Mouse (Mus musculus) stomach, postnatal 0 days (tissue): ENCODE measurements at regions not wholly inside any gene's neighbourhood (a gene's known extent, or its start where the extent isn't known, plus 50 kb on each side); places are given as distances from the start of the nearest gene placed in this dataset.

Experiments used
- ATAC-seq: fragments of 200-750 bp; cut with Nextera tagmentation; 2 replicates; pipeline ENCODE4 v1.8.0; 2017; ENCODE audit not compliant: low FRiP score, low TSS enrichment
- DNase-seq: peaks from one replicate; pipeline ENCODE4 v3.0.0-alpha.2; 2016; ENCODE audit warnings: low spot score
- H3K27ac ChIP-seq: fragments of 300-500 bp; sonication (generic); replicated peaks from 2 replicates; pipeline ENCODE4 v1.5.1; 2014; ENCODE audit warnings: mild to moderate bottlenecking, control low read depth
- H3K27me3 ChIP-seq: fragments of 300-500 bp; sonication (generic); 2 replicates; pipeline ENCODE4 v1.6.1; 2014; ENCODE audit warnings: low read length; ENCODE audit not compliant: control insufficient read depth, insufficient read depth
- H3K36me3 ChIP-seq: fragments of 300-500 bp; sonication (generic); 2 replicates; pipeline ENCODE4 v1.6.1; 2014; ENCODE audit warnings: low read length, mixed read lengths; ENCODE audit not compliant: control insufficient read depth, insufficient read depth
- H3K4me1 ChIP-seq: fragments of 300-500 bp; sonication (generic); replicated peaks from 2 replicates; pipeline ENCODE4 v1.6.1; 2014; ENCODE audit warnings: antibody characterized with exemption; ENCODE audit not compliant: control insufficient read depth, insufficient read depth
- H3K4me2 ChIP-seq: fragments of 300-500 bp; sonication (generic); replicated peaks from 2 replicates; pipeline ENCODE4 v1.6.1; 2014; ENCODE audit warnings: low read depth, mild to moderate bottlenecking, control low read depth, moderate library complexity
- H3K4me3 ChIP-seq: fragments of 300-500 bp; sonication (generic); 2 replicates; pipeline ENCODE4 v1.5.1; 2014; ENCODE audit warnings: low read depth, low read length, control low read depth
- H3K9ac ChIP-seq: fragments of 300-500 bp; sonication (generic); 2 replicates; pipeline ENCODE4 v1.6.1; 2014; ENCODE audit warnings: mild to moderate bottlenecking, low read length, control low read depth, mixed read lengths
- H3K9me3 ChIP-seq: fragments of 300-500 bp; sonication (generic); 2 replicates; pipeline ENCODE4 v1.6.1; 2016; ENCODE audit warnings: low read length; ENCODE audit not compliant: control insufficient read depth
- CTCF ChIP-seq: IDR thresholded peaks from 2 replicates; pipeline ENCODE4 v1.5.1; 2016; ENCODE audit warnings: antibody characterized with exemption, low read depth, mild to moderate bottlenecking, moderate library complexity
- EP300 ChIP-seq: optimal IDR thresholded peaks from 2 replicates; pipeline ENCODE3; 2016; ENCODE audit warnings: antibody characterized with exemption
- WGBS: fragments of 180-500 bp; shearing (Covaris S2); extraction: QIAGEN DNeasy Blood & Tissue Kit; methylation state at CpG from one replicate; pipeline ENCODE4 v1.1.7; 2014; 5-methylcytosine and 5-hydroxymethylcytosine counted together

GRCm38 (mm10) chr12:52368034-52368433 lies 135.7 kb upstream of the Arhgap5 start:
- WGBS = 44% methylated on average over 6 of the region's 6 CpGs

DNA sequence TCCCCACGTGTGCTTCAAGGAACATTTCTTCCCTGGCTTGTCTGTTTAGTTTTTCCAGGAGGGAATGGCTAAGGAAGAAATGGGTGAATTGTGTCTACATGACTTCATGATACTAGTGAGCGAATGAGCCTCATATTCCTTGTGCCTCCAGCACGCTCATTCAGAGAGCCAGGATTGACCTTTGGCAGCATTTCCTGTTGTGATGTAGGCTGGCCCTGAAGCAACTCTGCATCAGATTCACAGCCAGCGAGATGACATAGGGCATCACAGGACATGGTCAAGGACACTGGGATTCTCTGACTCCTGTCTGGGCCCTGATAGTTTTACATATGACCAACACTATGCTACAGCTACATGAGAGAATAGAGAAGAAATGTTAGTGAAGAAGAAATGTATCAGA lies 135.3 kb upstream of the Arhgap5 start:
- Histone ChIP-seq H3K4me3 (no peak overlapping the region), H3K27ac (no peak overlapping the region), H3K4me2 (no peak overlapping the region), H3K27me3 (no peaks in the 10 kb centered on the region), H3K9ac (no peak overlapping the region), H3K9me3 (no peaks in the 10 kb centered on the region), H3K4me1 (no peaks in the 10 kb centered on the region), H3K36me3 (no peaks in the 10 kb centered on the region)
- WGBS = 62% methylated on average over 4 of the region's 4 CpGs
- TF ChIP-seq CTCF = no peak
- no peak for TF ChIP-seq EP300
- DNase-seq (no peak), ATAC-seq (no peak)

More at GRCm38 (mm10) chr12:52368034-52368433, 135.7 kb upstream of the Arhgap5 start:
- H3K4me3 ChIP-seq = no peak overlapping the region
- ATAC-seq = no peak
- H3K9me3 ChIP-seq = no peaks in the 10 kb centered on the region
- no peak overlapping the region for H3K27ac ChIP-seq
- DNase-seq = no peak
- no peaks in the 10 kb centered on the region for H3K27me3 ChIP-seq
- no peaks in the 10 kb centered on the region for H3K4me1 ChIP-seq
- TF ChIP-seq CTCF (no peak), EP300 (no peak)
- no peaks in the 10 kb centered on the region for H3K36me3 ChIP-seq
- H3K4me2 ChIP-seq = no peak overlapping the region
- no peak overlapping the region for H3K9ac ChIP-seq

DNA sequence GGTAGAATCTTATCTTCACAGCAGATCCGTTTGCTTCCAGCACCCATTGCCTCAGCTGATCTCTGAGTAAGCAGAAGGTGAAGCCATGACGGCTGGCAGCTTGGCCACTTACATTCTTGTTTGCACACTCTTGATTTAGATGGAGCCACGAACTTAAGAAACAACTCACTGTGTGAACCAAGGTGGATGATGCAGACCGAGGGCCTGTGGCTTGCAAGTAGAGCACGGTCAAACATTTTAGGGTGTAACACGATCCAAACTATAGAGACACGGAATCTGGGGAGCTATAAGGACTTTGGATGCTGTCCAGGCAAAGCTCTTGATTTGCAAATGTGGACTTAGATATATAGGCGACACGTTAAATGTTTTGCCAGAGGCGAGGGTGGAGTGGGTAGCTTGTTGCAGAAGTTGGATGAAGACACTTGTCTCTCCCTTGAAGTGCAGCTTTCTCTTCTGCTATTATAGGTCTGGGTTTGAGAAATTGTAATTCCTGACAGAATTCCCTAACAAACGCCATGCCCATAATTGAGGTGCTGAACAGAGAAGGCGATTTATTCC lies 133.5 kb upstream of the Arhgap5 start:
- WGBS = 45% methylated on average over 12 of the region's 12 CpGs
- Histone ChIP-seq H3K9me3 (no peaks in the 10 kb centered on the region), H3K9ac (no peak overlapping the region), H3K27me3 (no peaks in the 10 kb centered on the region), H3K27ac (no peak overlapping the region), H3K4me1 (no peaks in the 10 kb centered on the region), H3K4me2 (no peak overlapping the region), H3K36me3 (no peaks in the 10 kb centered on the region), H3K4me3 (no peak overlapping the region)
- ATAC-seq (no peak), DNase-seq (no peak)
- TF ChIP-seq EP300 (no peak), CTCF (no peak)

GRCm38 (mm10) chr12:52375116-52375515 lies 128.7 kb upstream of the Arhgap5 start:
- no peak for ATAC-seq
- no peaks in the 10 kb centered on the region for H3K36me3 ChIP-seq
- H3K4me3 ChIP-seq = no peak overlapping the region
- no peak overlapping the region for H3K9ac ChIP-seq
- H3K27ac ChIP-seq = no peak overlapping the region
- no peaks in the 10 kb centered on the region for H3K27me3 ChIP-seq
- DNase-seq = no peak
- H3K9me3 ChIP-seq = no peaks in the 10 kb centered on the region
- no peaks in the 10 kb centered on the region for H3K4me1 ChIP-seq
- no peak overlapping the region for H3K4me2 ChIP-seq
- TF ChIP-seq EP300 (no peak), CTCF (no peak)
- WGBS = 76% methylated on average over 4 of the region's 4 CpGs

DNA sequence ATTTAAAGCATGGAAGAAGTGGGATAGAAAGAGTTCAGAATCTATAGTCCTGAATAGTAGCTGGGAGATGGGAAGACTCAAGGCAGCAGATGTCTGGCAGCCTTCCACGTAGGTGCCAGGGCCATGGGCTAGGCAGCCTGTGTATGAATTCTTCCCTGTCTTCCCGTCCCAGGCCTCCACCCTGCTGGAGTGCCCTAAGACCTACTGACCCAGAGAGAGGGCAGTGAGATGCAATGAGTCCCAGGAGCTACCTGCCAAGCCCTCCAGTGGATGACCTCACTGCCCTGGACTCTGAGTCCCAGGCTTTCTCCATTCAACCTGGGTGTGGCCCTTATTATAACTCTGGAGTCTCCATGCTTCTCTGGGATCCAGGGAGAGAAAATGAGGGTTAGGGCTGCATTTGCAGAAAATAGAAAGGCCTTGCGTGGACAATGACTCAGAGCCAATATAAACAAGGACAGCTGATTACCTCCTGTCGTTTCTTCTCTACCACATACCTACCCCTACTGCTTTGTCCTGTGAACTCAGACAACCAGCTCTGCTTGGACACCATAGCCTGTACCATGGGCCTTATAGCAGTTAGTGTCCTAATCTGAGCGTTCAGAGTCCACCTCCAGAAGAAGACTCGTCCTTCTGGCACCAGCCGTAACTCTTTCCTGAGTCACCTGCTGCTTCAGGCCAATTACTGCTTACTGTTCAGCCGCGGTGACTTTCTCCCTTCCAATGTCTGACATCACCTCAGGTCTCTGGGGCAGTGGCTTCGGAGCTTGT lies 126.9 kb upstream of the Arhgap5 start:
- H3K27ac ChIP-seq = no peak overlapping the region
- DNase-seq (peak; percentile 60), ATAC-seq (peak; percentile 93)
- no peak for TF ChIP-seq EP300
- TF ChIP-seq CTCF = no peak
- WGBS = 72% methylated on average over 10 of the region's 10 CpGs
- H3K4me1 ChIP-seq = peaks cover 4% of the 10 kb centered on the region
- no peak overlapping the region for H3K4me3 ChIP-seq
- H3K4me2 ChIP-seq = no peak overlapping the region
- no peaks in the 10 kb centered on the region for H3K27me3 ChIP-seq
- H3K9ac ChIP-seq = no peak overlapping the region
- H3K9me3 ChIP-seq = no peaks in the 10 kb centered on the region
- H3K36me3 ChIP-seq = no peaks in the 10 kb centered on the region

DNA sequence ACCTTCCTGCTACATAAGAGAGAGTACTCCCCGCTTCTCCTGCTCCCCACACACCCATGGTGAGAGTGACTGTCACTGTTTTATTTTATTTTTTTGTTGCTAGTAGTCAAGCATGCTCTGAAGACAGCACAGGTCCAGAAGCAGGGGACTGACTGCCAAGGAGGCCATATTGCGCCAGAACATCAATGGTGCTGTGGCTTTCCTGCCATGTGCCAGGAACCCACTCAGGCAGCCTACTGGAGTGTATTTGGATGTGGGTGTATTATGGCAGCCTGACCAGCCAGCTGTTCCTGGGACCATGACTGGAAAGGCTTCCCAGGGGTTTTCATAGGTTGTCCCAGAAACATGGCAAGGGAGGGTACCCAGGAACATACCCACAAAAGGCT lies 126.3 kb upstream of the Arhgap5 start:
- Histone ChIP-seq H3K27me3 (no peaks in the 10 kb centered on the region), H3K36me3 (no peaks in the 10 kb centered on the region), H3K4me2 (no peak overlapping the region), H3K4me3 (no peak overlapping the region), H3K4me1 (peaks cover 7% of the 10 kb centered on the region), H3K9me3 (no peaks in the 10 kb centered on the region), H3K9ac (no peak overlapping the region), H3K27ac (no peak overlapping the region)
- ATAC-seq (no peak), DNase-seq (no peak)
- TF ChIP-seq CTCF = no peak
- WGBS = 96% methylated on average over 2 of the region's 2 CpGs
